Mouse (Mus musculus): ENCODE data around the gene Gm14226. TPM values are rescaled to one million over a fixed set of nuclear protein-coding genes. Genes with fewer than 3 reads are reported as not detected.
"Not testable (repeated sequence)": the region's sequence is repeated elsewhere in the genome, so short reads cannot be mapped to it uniquely, and the experiment has no call there.

Gene Gm14226
- 1.1 and 1.5 TPM in 2 replicates for polyA plus RNA-seq (2014; fragmentation: Nextera tagmentation; extraction: Ambion mirVana)

DNA sequence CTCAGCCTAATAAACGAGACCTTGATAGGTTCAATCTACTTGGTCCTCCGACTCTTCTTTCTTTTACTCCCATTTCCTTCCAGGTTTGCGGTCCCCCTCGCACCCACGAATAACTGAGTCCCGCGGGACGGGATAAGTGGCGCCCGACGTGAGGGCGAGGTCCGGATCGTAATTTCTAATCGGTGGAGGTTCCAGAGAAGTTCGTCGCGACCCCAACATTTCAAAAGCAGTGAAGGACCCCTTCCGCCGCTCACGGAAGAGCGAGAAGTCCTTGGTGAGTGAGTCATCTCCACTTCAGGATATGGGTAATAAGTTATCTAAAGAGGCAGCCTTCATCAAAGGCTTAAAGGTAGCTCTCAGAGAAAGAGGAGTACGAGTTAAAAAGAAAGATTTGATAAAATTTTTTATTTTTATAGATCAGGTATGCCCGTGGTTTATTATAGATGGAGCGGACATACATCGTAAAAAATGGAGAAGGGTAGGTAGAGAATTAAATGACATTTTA, at the start of gene Gm14226:
Gene Gm14226, plus strand, starts transcription at position 16 of the 505 bp plus-strand sequence.
- Histone ChIP-seq H3K4me2 (ENCODE audit: low read depth) (peak within 1 kb of the TSS; percentile 79), H3K27ac (ENCODE audit: low read depth, low read length) (peak within 1 kb of the TSS; percentile 58), H3K4me3 (ENCODE audit: low read depth, low read length) (peak within 1 kb of the TSS; percentile 37), H3K9ac (ENCODE audit: low read length) (peak within 1 kb of the TSS; percentile 60)
- not testable (repeated sequence) for ATAC-seq (ENCODE audit: insufficient read depth, low FRiP score, low TSS enrichment); DNase-seq (ENCODE audit: low spot score); H3K9me3 ChIP-seq (ENCODE audit: control insufficient read depth, low read length); H3K27me3 ChIP-seq (ENCODE audit: control insufficient read depth, insufficient read depth, low read length); H3K4me1 ChIP-seq (ENCODE audit: control insufficient read depth, insufficient read depth, low read length); H3K36me3 ChIP-seq (ENCODE audit: control insufficient read depth, insufficient read depth, low read length)
- 2% methylated on average over 23 of the region's 26 CpGs for WGBS

DNA sequence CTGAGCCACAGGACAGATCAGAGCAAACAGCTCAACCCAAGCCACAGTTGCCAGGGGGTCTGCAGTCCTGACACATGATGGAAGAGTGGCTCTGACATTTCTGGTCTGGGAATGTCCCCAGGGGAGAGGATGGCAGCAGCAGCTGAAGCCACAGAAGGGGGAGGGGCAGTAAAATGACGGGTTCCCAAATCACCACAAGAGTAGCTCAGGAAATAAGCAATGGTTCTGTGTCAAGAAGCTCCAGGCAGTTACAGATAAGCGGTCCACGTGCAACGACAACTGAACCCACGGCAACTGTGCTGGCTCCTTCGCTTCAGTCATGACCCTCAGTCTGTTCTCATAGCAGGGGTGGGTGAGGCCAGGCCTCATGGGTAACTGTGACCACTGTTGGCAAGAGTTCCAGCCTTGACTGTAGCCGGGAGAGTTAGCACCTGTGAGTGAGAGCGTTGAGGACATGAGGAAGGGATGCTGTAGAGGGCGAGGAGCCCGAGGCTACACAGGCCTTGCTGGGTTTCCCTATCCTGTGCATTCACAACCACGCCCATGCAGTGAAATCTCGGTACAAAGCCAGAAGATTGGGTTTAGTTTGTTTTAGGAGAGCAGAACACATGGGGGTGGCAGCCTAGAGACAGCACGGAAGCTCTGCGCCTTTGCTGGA, 48.2 kb upstream of the Gm14226 start:
- H3K36me3 ChIP-seq (ENCODE audit: control insufficient read depth, insufficient read depth, low read length); H3K4me3 ChIP-seq (ENCODE audit: low read depth, low read length); DNase-seq (ENCODE audit: low spot score); H3K4me1 ChIP-seq (ENCODE audit: control insufficient read depth, insufficient read depth, low read length); H3K4me2 ChIP-seq (ENCODE audit: low read depth); H3K27me3 ChIP-seq (ENCODE audit: control insufficient read depth, insufficient read depth, low read length); H3K9ac ChIP-seq (ENCODE audit: low read length); ATAC-seq (ENCODE audit: insufficient read depth, low FRiP score, low TSS enrichment); H3K27ac ChIP-seq (ENCODE audit: low read depth, low read length); H3K9me3 ChIP-seq (ENCODE audit: control insufficient read depth, low read length): not testable (repeated sequence)
- WGBS, result 69% methylated on average over 14 of the region's 14 CpGs

- Histone ChIP-seq H3K4me2 (ENCODE audit: low read depth) (no peak overlapping the region), H3K9ac (ENCODE audit: low read length) (no peak overlapping the region), H3K27me3 (ENCODE audit: control insufficient read depth, insufficient read depth, low read length) (no peaks in the 10 kb centered on the region), H3K9me3 (ENCODE audit: control insufficient read depth, low read length) (no peaks in the 10 kb centered on the region), H3K36me3 (ENCODE audit: control insufficient read depth, insufficient read depth, low read length) (no peaks in the 10 kb centered on the region), H3K4me3 (ENCODE audit: low read depth, low read length) (no peak overlapping the region), H3K27ac (ENCODE audit: low read depth, low read length) (no peak overlapping the region), H3K4me1 (ENCODE audit: control insufficient read depth, insufficient read depth, low read length) (peaks cover 3% of the 10 kb centered on the region; the same call in 1 of the 2 replicates)
- no peak for DNase-seq (ENCODE audit: low spot score)
- no peak for ATAC-seq (ENCODE audit: insufficient read depth, low FRiP score, low TSS enrichment)
- WGBS, result 76% methylated on average over 18 of the region's 18 CpGs
Measured at GRCm38 (mm10) chr2:154971919-154972692, 46.0 kb upstream of the Gm14226 start.

- H3K27ac ChIP-seq (ENCODE audit: low read depth, low read length), result no peak overlapping the region
- peaks cover 3% of the 10 kb centered on the region; the same call in 1 of the 2 replicates for H3K4me1 ChIP-seq (ENCODE audit: control insufficient read depth, insufficient read depth, low read length)
- H3K4me2 ChIP-seq (ENCODE audit: low read depth), result no peak overlapping the region
- no peaks in the 10 kb centered on the region for H3K27me3 ChIP-seq (ENCODE audit: control insufficient read depth, insufficient read depth, low read length)
- 80% methylated on average over 5 of the region's 5 CpGs for WGBS
- no peak overlapping the region for H3K4me3 ChIP-seq (ENCODE audit: low read depth, low read length)
- DNase-seq (ENCODE audit: low spot score), result no peak
- no peaks in the 10 kb centered on the region for H3K36me3 ChIP-seq (ENCODE audit: control insufficient read depth, insufficient read depth, low read length)
- no peaks in the 10 kb centered on the region for H3K9me3 ChIP-seq (ENCODE audit: control insufficient read depth, low read length)
- ATAC-seq (ENCODE audit: insufficient read depth, low FRiP score, low TSS enrichment), result no peak
- H3K9ac ChIP-seq (ENCODE audit: low read length), result no peak overlapping the region
Measured at GRCm38 (mm10) chr2:154972981-154973380, 45.1 kb upstream of the Gm14226 start.

GRCm38 (mm10) chr2:154986609-154987008, 31.5 kb upstream of the Gm14226 start:
- Histone ChIP-seq H3K27ac (ENCODE audit: low read depth, low read length) (no peak overlapping the region), H3K4me2 (ENCODE audit: low read depth) (no peak overlapping the region), H3K4me1 (ENCODE audit: control insufficient read depth, insufficient read depth, low read length) (no peaks in the 10 kb centered on the region), H3K27me3 (ENCODE audit: control insufficient read depth, insufficient read depth, low read length) (no peaks in the 10 kb centered on the region), H3K36me3 (ENCODE audit: control insufficient read depth, insufficient read depth, low read length) (no peaks in the 10 kb centered on the region), H3K4me3 (ENCODE audit: low read depth, low read length) (no peak overlapping the region), H3K9me3 (ENCODE audit: control insufficient read depth, low read length) (no peaks in the 10 kb centered on the region), H3K9ac (ENCODE audit: low read length) (no peak overlapping the region)
- WGBS, result 81% methylated on average over 1 of the region's 1 CpGs
- DNase-seq (ENCODE audit: low spot score) (no peak), ATAC-seq (ENCODE audit: insufficient read depth, low FRiP score, low TSS enrichment) (no peak)

GRCm38 (mm10) chr2:154991411-154991810, 26.7 kb upstream of the Gm14226 start:
- no peak overlapping the region for H3K4me3 ChIP-seq (ENCODE audit: low read depth, low read length)
- WGBS, result 83% methylated on average over 8 of the region's 8 CpGs
- ATAC-seq (ENCODE audit: insufficient read depth, low FRiP score, low TSS enrichment) (no peak), DNase-seq (ENCODE audit: low spot score) (no peak)
- no peak overlapping the region for H3K27ac ChIP-seq (ENCODE audit: low read depth, low read length)
- H3K27me3 ChIP-seq (ENCODE audit: control insufficient read depth, insufficient read depth, low read length), result no peaks in the 10 kb centered on the region
- H3K4me2 ChIP-seq (ENCODE audit: low read depth), result no peak overlapping the region
- H3K36me3 ChIP-seq (ENCODE audit: control insufficient read depth, insufficient read depth, low read length), result no peaks in the 10 kb centered on the region
- H3K4me1 ChIP-seq (ENCODE audit: control insufficient read depth, insufficient read depth, low read length), result no peaks in the 10 kb centered on the region
- H3K9me3 ChIP-seq (ENCODE audit: control insufficient read depth, low read length), result no peaks in the 10 kb centered on the region
- H3K9ac ChIP-seq (ENCODE audit: low read length), result no peak overlapping the region

GRCm38 (mm10) chr2:154992083-154992482, 26.0 kb upstream of the Gm14226 start:
- H3K36me3 ChIP-seq (ENCODE audit: control insufficient read depth, insufficient read depth, low read length), result no peaks in the 10 kb centered on the region
- no peak overlapping the region for H3K4me3 ChIP-seq (ENCODE audit: low read depth, low read length)
- no peak overlapping the region for H3K27ac ChIP-seq (ENCODE audit: low read depth, low read length)
- WGBS, result 88% methylated on average over 5 of the region's 5 CpGs
- no peaks in the 10 kb centered on the region for H3K9me3 ChIP-seq (ENCODE audit: control insufficient read depth, low read length)
- H3K4me2 ChIP-seq (ENCODE audit: low read depth), result no peak overlapping the region
- ATAC-seq (ENCODE audit: insufficient read depth, low FRiP score, low TSS enrichment) (no peak), DNase-seq (ENCODE audit: low spot score) (no peak)
- no peaks in the 10 kb centered on the region for H3K4me1 ChIP-seq (ENCODE audit: control insufficient read depth, insufficient read depth, low read length)
- no peak overlapping the region for H3K9ac ChIP-seq (ENCODE audit: low read length)
- H3K27me3 ChIP-seq (ENCODE audit: control insufficient read depth, insufficient read depth, low read length), result no peaks in the 10 kb centered on the region

- no peaks in the 10 kb centered on the region for H3K4me1 ChIP-seq (ENCODE audit: control insufficient read depth, insufficient read depth, low read length)
- H3K36me3 ChIP-seq (ENCODE audit: control insufficient read depth, insufficient read depth, low read length), result no peaks in the 10 kb centered on the region
- no peak overlapping the region for H3K27ac ChIP-seq (ENCODE audit: low read depth, low read length)
- no peaks in the 10 kb centered on the region for H3K9me3 ChIP-seq (ENCODE audit: control insufficient read depth, low read length)
- H3K4me3 ChIP-seq (ENCODE audit: low read depth, low read length), result no peak overlapping the region
- H3K27me3 ChIP-seq (ENCODE audit: control insufficient read depth, insufficient read depth, low read length), result no peaks in the 10 kb centered on the region
- H3K9ac ChIP-seq (ENCODE audit: low read length), result no peak overlapping the region
- DNase-seq (ENCODE audit: low spot score) (no peak), ATAC-seq (ENCODE audit: insufficient read depth, low FRiP score, low TSS enrichment) (no peak)
- 89% methylated on average over 11 of the region's 11 CpGs for WGBS
- H3K4me2 ChIP-seq (ENCODE audit: low read depth), result no peak overlapping the region
Measured at GRCm38 (mm10) chr2:155005491-155005890, 12.6 kb upstream of the Gm14226 start.

Measured in neural tube, embryonic 11.5 days (tissue).